Mouse (Mus musculus): Measurements from ENCODE around the gene Dguok.

DNA sequence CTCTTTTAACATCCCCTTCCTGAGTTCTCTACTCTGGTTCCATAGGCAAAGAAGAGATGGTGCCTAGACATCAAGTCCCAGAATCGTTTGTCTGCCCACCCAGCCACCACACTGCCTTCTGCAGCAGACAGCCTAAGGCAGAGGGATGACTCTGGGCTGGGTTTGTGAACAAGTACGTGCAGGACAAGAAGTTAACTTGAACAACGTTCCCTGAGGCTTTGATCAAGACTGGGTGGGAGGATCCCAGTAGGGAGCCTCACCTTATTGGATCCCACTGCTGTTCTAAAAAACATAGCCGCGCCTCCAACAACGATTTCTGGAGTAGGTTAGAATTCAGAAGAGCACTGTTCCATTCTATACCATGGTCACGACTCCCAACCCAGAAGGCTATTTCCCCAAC lies 59.7 kb downstream of the Dguok start:
- TF ChIP-seq CTCF (IDR thresholded peaks at IDR 0.05; ENCODE audit: low read depth) (no peak), EP300 (IDR thresholded peaks at IDR 0.05; ENCODE audit: low read depth) (no peak)

All from liver, postnatal 0 days (tissue).